Mouse (Mus musculus): ENCODE data around the gene Rbfox3. TPM values are rescaled to one million over a fixed set of nuclear protein-coding genes. Genes with fewer than 3 reads are reported as not detected.

Rbfox3 gene
- total and polyA plus RNA-seq, 3 experiments: 0.16 TPM; not detected in 2

GRCm38 (mm10) chr11:118940539-118940938, 29.1 kb upstream of the Rbfox3 start:
- H3K36me3 ChIP-seq (replicated peaks): no peaks in the 10 kb centered on the region
- H3K9me3 ChIP-seq (replicated peaks): peaks cover 91% of the 10 kb centered on the region
- H3K4me3 ChIP-seq (ENCODE audit: low read depth, low read length): no peak overlapping the region
- no peak for TF ChIP-seq POLR2AphosphoS5 (IDR thresholded peaks at IDR 0.05; ENCODE audit: insufficient replicate concordance, low read depth, low read length)
- no peak for TF ChIP-seq CTCF (IDR thresholded peaks at IDR 0.05; ENCODE audit: low read depth, low read length)
- no peak for TF ChIP-seq GATA2 (IDR thresholded peaks at IDR 0.05; ENCODE audit: borderline replicate concordance, low read depth, low read length)
- TF ChIP-seq TAL1 (conservative IDR thresholded peaks at IDR 0.05; ENCODE audit: low read depth, low read length): no peak
- TF ChIP-seq GATA1 (IDR thresholded peaks at IDR 0.05; ENCODE audit: borderline replicate concordance, low read length): no peak
- no peaks in the 10 kb centered on the region; the same call in 1 of the 2 replicates for H3K27me3 ChIP-seq (ENCODE audit: insufficient read depth, low read length)
- no peak for DNase-seq (ENCODE audit: low spot score)
- no peaks in the 10 kb centered on the region for H3K4me1 ChIP-seq (ENCODE audit: insufficient read depth, low read depth, low read length)
- ATAC-seq (ENCODE audit: extremely low read depth, insufficient number of reproducible peaks, low FRiP score, poor library complexity, severe bottlenecking): no peak

GRCm38 (mm10) chr11:118939731-118940130, 28.3 kb upstream of the Rbfox3 start:
- no peaks in the 10 kb centered on the region for H3K36me3 ChIP-seq (replicated peaks)
- DNase-seq (ENCODE audit: low spot score) (no peak), ATAC-seq (ENCODE audit: extremely low read depth, insufficient number of reproducible peaks, low FRiP score, poor library complexity, severe bottlenecking) (no peak)
- no peaks in the 10 kb centered on the region; the same call in 1 of the 2 replicates for H3K27me3 ChIP-seq (ENCODE audit: insufficient read depth, low read length)
- no peak for TF ChIP-seq TAL1 (conservative IDR thresholded peaks at IDR 0.05; ENCODE audit: low read depth, low read length)
- TF ChIP-seq GATA2 (IDR thresholded peaks at IDR 0.05; ENCODE audit: borderline replicate concordance, low read depth, low read length): no peak
- TF ChIP-seq GATA1 (IDR thresholded peaks at IDR 0.05; ENCODE audit: borderline replicate concordance, low read length): no peak
- TF ChIP-seq POLR2AphosphoS5 (IDR thresholded peaks at IDR 0.05; ENCODE audit: insufficient replicate concordance, low read depth, low read length): no peak
- no peak for TF ChIP-seq CTCF (IDR thresholded peaks at IDR 0.05; ENCODE audit: low read depth, low read length)
- H3K4me1 ChIP-seq (ENCODE audit: insufficient read depth, low read depth, low read length): no peaks in the 10 kb centered on the region
- H3K9me3 ChIP-seq (replicated peaks): peaks cover 91% of the 10 kb centered on the region
- H3K4me3 ChIP-seq (ENCODE audit: low read depth, low read length): no peak overlapping the region

- Histone ChIP-seq H3K36me3 (replicated peaks) (no peaks in the 10 kb centered on the region), H3K4me1 (ENCODE audit: insufficient read depth, low read depth, low read length) (no peaks in the 10 kb centered on the region), H3K27me3 (ENCODE audit: insufficient read depth, low read length) (no peaks in the 10 kb centered on the region), H3K9me3 (replicated peaks) (peaks cover 71% of the 10 kb centered on the region), H3K4me3 (ENCODE audit: low read depth, low read length) (no peak overlapping the region)
- ATAC-seq (ENCODE audit: extremely low read depth, insufficient number of reproducible peaks, low FRiP score, poor library complexity, severe bottlenecking) (no peak), DNase-seq (ENCODE audit: low spot score) (no peak)
- TF ChIP-seq TAL1 (conservative IDR thresholded peaks at IDR 0.05; ENCODE audit: low read depth, low read length) (no peak), GATA2 (IDR thresholded peaks at IDR 0.05; ENCODE audit: borderline replicate concordance, low read depth, low read length) (no peak), CTCF (IDR thresholded peaks at IDR 0.05; ENCODE audit: low read depth, low read length) (no peak), POLR2AphosphoS5 (IDR thresholded peaks at IDR 0.05; ENCODE audit: insufficient replicate concordance, low read depth, low read length) (no peak), GATA1 (IDR thresholded peaks at IDR 0.05; ENCODE audit: borderline replicate concordance, low read length) (no peak)
Observed at GRCm38 (mm10) chr11:118934925-118935324, 23.5 kb upstream of the Rbfox3 start.

- no peak for TF ChIP-seq TAL1 (conservative IDR thresholded peaks at IDR 0.05; ENCODE audit: low read depth, low read length)
- no peak for TF ChIP-seq GATA1 (IDR thresholded peaks at IDR 0.05; ENCODE audit: borderline replicate concordance, low read length)
- TF ChIP-seq GATA2 (IDR thresholded peaks at IDR 0.05; ENCODE audit: borderline replicate concordance, low read depth, low read length): no peak
- TF ChIP-seq POLR2AphosphoS5 (IDR thresholded peaks at IDR 0.05; ENCODE audit: insufficient replicate concordance, low read depth, low read length): no peak
- TF ChIP-seq CTCF (IDR thresholded peaks at IDR 0.05; ENCODE audit: low read depth, low read length): no peak
- DNase-seq (ENCODE audit: low spot score): no peak
Observed at GRCm38 (mm10) chr11:118927081-118927480, 15.7 kb upstream of the Rbfox3 start.

GRCm38 (mm10) chr11:118921852-118922251, 10.5 kb upstream of the Rbfox3 start:
- no peaks in the 10 kb centered on the region for H3K27me3 ChIP-seq (ENCODE audit: insufficient read depth, low read length)

More at GRCm38 (mm10) chr11:118927081-118927480, 15.7 kb upstream of the Rbfox3 start:
- H3K9me3 ChIP-seq (replicated peaks): peaks cover 71% of the 10 kb centered on the region
- ATAC-seq (ENCODE audit: extremely low read depth, insufficient number of reproducible peaks, low FRiP score, poor library complexity, severe bottlenecking): no peak
- H3K4me3 ChIP-seq (ENCODE audit: low read depth, low read length): no peak overlapping the region
- H3K4me1 ChIP-seq (ENCODE audit: insufficient read depth, low read depth, low read length): no peaks in the 10 kb centered on the region
- no peaks in the 10 kb centered on the region for H3K36me3 ChIP-seq (replicated peaks)
- H3K27me3 ChIP-seq (ENCODE audit: insufficient read depth, low read length): no peaks in the 10 kb centered on the region

GRCm38 (mm10) chr11:118916423-118917030, 5.1 kb upstream of the Rbfox3 start:
- H3K4me3 ChIP-seq (ENCODE audit: low read depth, low read length): no peak overlapping the region
- ATAC-seq (ENCODE audit: extremely low read depth, insufficient number of reproducible peaks, low FRiP score, poor library complexity, severe bottlenecking) (no peak), DNase-seq (ENCODE audit: low spot score) (no peak)
- H3K36me3 ChIP-seq (replicated peaks): no peaks in the 10 kb centered on the region
- no peak for TF ChIP-seq GATA1 (IDR thresholded peaks at IDR 0.05; ENCODE audit: borderline replicate concordance, low read length)
- no peak for TF ChIP-seq POLR2AphosphoS5 (IDR thresholded peaks at IDR 0.05; ENCODE audit: insufficient replicate concordance, low read depth, low read length)
- no peak for TF ChIP-seq TAL1 (conservative IDR thresholded peaks at IDR 0.05; ENCODE audit: low read depth, low read length)
- no peak for TF ChIP-seq CTCF (IDR thresholded peaks at IDR 0.05; ENCODE audit: low read depth, low read length)
- no peak for TF ChIP-seq GATA2 (IDR thresholded peaks at IDR 0.05; ENCODE audit: borderline replicate concordance, low read depth, low read length)
- H3K9me3 ChIP-seq (replicated peaks): peaks cover 82% of the 10 kb centered on the region
- no peaks in the 10 kb centered on the region for H3K27me3 ChIP-seq (ENCODE audit: insufficient read depth, low read length)
- H3K4me1 ChIP-seq (ENCODE audit: insufficient read depth, low read depth, low read length): no peaks in the 10 kb centered on the region

More at GRCm38 (mm10) chr11:118921852-118922251, 10.5 kb upstream of the Rbfox3 start:
- H3K4me3 ChIP-seq (ENCODE audit: low read depth, low read length): no peak overlapping the region
- no peaks in the 10 kb centered on the region for H3K36me3 ChIP-seq (replicated peaks)
- DNase-seq (ENCODE audit: low spot score): no peak
- ATAC-seq (ENCODE audit: extremely low read depth, insufficient number of reproducible peaks, low FRiP score, poor library complexity, severe bottlenecking): no peak
- peaks cover 90% of the 10 kb centered on the region for H3K9me3 ChIP-seq (replicated peaks)
- no peak for TF ChIP-seq GATA1 (IDR thresholded peaks at IDR 0.05; ENCODE audit: borderline replicate concordance, low read length)
- TF ChIP-seq GATA2 (IDR thresholded peaks at IDR 0.05; ENCODE audit: borderline replicate concordance, low read depth, low read length): no peak
- no peak for TF ChIP-seq CTCF (IDR thresholded peaks at IDR 0.05; ENCODE audit: low read depth, low read length)
- no peak for TF ChIP-seq POLR2AphosphoS5 (IDR thresholded peaks at IDR 0.05; ENCODE audit: insufficient replicate concordance, low read depth, low read length)
- no peaks in the 10 kb centered on the region for H3K4me1 ChIP-seq (ENCODE audit: insufficient read depth, low read depth, low read length)

All from G1E (cell line).